Mouse (Mus musculus) kidney, adult 2 months (tissue): ENCODE results near the gene Abt1.

ENCODE experiments used
- CTCF ChIP-seq: fragments of 200-500 bp; conservative IDR thresholded peaks from 2 replicates; pipeline ENCODE4 v1.5.1; 2011; ENCODE audit warnings: low read depth, mild to moderate bottlenecking, control low read depth, low read length, moderate library complexity, mixed read lengths; ENCODE audit not compliant: insufficient read depth, insufficient read length
- POLR2A ChIP-seq: fragments of 200-500 bp; IDR thresholded peaks from one replicate; pipeline ENCODE4 v1.6.1; 2011; ENCODE audit warnings: low read depth, low read length, control low read depth

DNA sequence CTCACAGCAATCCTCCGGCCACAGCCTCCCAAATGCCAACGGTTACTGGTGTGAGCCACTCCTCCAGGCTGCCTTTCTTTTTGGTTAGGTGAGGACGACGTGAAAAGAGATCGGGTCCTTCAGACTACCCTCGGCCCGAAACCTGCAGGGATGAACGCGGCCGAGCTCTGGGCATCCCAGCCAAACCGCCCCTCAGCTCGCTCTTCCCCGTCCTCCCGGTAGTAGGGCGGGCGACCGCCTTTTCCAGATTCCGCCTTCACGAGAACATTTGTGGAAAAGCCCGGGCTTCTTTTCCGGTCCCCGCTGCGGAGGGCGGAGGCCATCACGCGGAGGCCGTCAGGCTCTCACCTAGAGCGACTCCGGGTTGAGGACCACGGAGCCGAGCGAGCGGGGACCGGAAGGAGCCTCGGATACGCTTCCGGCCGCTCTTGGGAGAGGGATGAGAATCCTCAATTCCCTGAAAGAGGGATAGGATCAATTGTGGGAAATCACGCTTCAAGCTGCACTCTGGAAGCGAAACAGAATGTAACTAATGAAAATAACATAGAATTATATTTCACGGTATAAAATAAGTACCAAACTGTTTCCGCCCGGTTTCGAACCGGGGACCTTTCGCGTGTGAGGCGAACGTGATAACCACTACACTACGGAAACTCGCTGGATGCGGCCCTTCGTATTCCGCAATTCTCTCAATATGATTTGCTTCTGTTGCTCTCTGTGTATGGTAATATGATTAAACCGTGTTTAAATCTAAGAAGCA, 22.1 kb upstream of the Abt1 start:
- no peak for TF ChIP-seq CTCF
- no peak for TF ChIP-seq POLR2A
